Mouse (Mus musculus) cortical plate, adult 2 months (tissue): ENCODE measurements around the gene Sytl2.

Experiments
- CTCF ChIP-seq: fragments of 200-500 bp; IDR thresholded peaks from 2 replicates; pipeline ENCODE4 v1.5.1; 2011; ENCODE audit warnings: mild to moderate bottlenecking, control low read depth, low read length; ENCODE audit not compliant: insufficient read depth; ENCODE audit errors: extremely low read depth
- POLR2A ChIP-seq: fragments of 200-500 bp; IDR thresholded peaks from 2 replicates; pipeline ENCODE4 v1.6.1; 2011; ENCODE audit warnings: mild to moderate bottlenecking, low read length, control low read depth; ENCODE audit not compliant: insufficient read depth; ENCODE audit errors: extremely low read depth

GRCm38 (mm10) chr7:90347779-90348437 lies 45.9 kb downstream of the Sytl2 start:
- no peak for TF ChIP-seq CTCF
- TF ChIP-seq POLR2A = no peak
